Mouse (Mus musculus): ENCODE measurements around the gene Dpp7. TPM values are rescaled to one million over a fixed set of nuclear protein-coding genes. Genes with fewer than 3 reads are reported as not detected.

Dpp7 gene
- polyA plus RNA-seq, 1 experiment from 2014 or later = 25.5 TPM

GRCm38 (mm10) chr2:25333569-25333968, 22.6 kb downstream of the Dpp7 start:
- H3K9ac ChIP-seq = peak overlapping the region; percentile 67; the same call in 1 of the 2 replicates
- ATAC-seq (ENCODE audit: insufficient number of reproducible peaks, low FRiP score, low TSS enrichment, low read depth) = no peak
- no peaks in the 10 kb centered on the region for H3K27me3 ChIP-seq
- H3K36me3 ChIP-seq = peaks cover 47% of the 10 kb centered on the region
- no peak overlapping the region for H3K27ac ChIP-seq (replicated peaks)
- H3K4me2 ChIP-seq (replicated peaks) = peak overlapping the region; percentile 81
- no peaks in the 10 kb centered on the region for H3K9me3 ChIP-seq (replicated peaks)
- 76% methylated on average over 2 of the region's 2 CpGs for WGBS
- H3K4me3 ChIP-seq (replicated peaks) = peak overlapping the region; percentile 93
- peaks cover 20% of the 10 kb centered on the region for H3K4me1 ChIP-seq

GRCm38 (mm10) chr2:25332286-25333160, 23.6 kb downstream of the Dpp7 start, which contains the start of gene Man1b1:
Gene Man1b1, plus strand, starts transcription at chr2:25332338.
- no peaks in the 10 kb centered on the region for H3K9me3 ChIP-seq (replicated peaks)
- peak within 1 kb of the TSS; percentile 90 for H3K27ac ChIP-seq (replicated peaks)
- no peaks in the 10 kb centered on the region for H3K27me3 ChIP-seq
- under 1% methylated on average over 78 of the region's 78 CpGs for WGBS
- H3K9ac ChIP-seq = peak within 1 kb of the TSS; percentile 90
- H3K4me3 ChIP-seq (replicated peaks) = peak within 1 kb of the TSS; percentile 93
- peak within 1 kb of the TSS; percentile 81 for H3K4me2 ChIP-seq (replicated peaks)
- H3K36me3 ChIP-seq = peaks cover 37% of the 10 kb centered on the region
- ATAC-seq (ENCODE audit: insufficient number of reproducible peaks, low FRiP score, low TSS enrichment, low read depth) = peak; percentile 98
- H3K4me1 ChIP-seq = peaks cover 20% of the 10 kb centered on the region

GRCm38 (mm10) chr2:25331470-25331869, 24.7 kb downstream of the Dpp7 start:
- Histone ChIP-seq H3K36me3 (peaks cover 26% of the 10 kb centered on the region), H3K9ac (peak overlapping the region; percentile 90; the same call in 1 of the 2 replicates), H3K27me3 (0 out of 2 replicates have a peak, but pooled peaks cover 3% of the 10 kb centered on the region), H3K9me3 (replicated peaks) (no peaks in the 10 kb centered on the region), H3K27ac (replicated peaks) (no peak overlapping the region), H3K4me3 (replicated peaks) (peak overlapping the region; percentile 93), H3K4me1 (peaks cover 20% of the 10 kb centered on the region), H3K4me2 (replicated peaks) (peak overlapping the region; percentile 66)
- 61% methylated on average over 9 of the region's 9 CpGs for WGBS
- ATAC-seq (ENCODE audit: insufficient number of reproducible peaks, low FRiP score, low TSS enrichment, low read depth) = no peak

DNA sequence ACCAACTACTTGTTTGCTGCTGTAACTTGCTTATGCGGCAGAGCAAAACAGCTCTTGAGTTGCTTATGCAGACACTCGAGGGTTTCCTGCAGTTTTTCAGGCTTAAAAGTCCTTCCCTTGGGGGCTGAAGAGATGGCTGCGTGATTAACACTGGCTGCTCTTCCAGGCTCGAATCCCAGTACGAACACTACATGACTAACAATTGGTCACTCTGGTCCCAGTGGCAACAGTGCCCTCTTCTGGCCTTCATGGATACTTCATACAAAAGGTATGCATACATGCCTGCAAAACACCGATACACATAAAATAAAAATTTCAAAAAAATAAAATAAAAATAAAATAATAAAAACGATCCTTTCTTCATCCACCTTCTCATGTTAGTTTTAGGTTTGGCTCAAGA, 27.7 kb downstream of the Dpp7 start:
- no peak for ATAC-seq (ENCODE audit: insufficient number of reproducible peaks, low FRiP score, low TSS enrichment, low read depth)
- WGBS = 36% methylated on average over 7 of the region's 7 CpGs
- H3K4me3 ChIP-seq (replicated peaks) = no peak overlapping the region
- no peak overlapping the region for H3K9ac ChIP-seq
- no peak overlapping the region for H3K4me2 ChIP-seq (replicated peaks)
- H3K36me3 ChIP-seq = no peaks in the 10 kb centered on the region
- H3K4me1 ChIP-seq = peaks cover 12% of the 10 kb centered on the region
- H3K27me3 ChIP-seq = 0 out of 2 replicates have a peak, but pooled peaks cover 3% of the 10 kb centered on the region
- no peak overlapping the region for H3K27ac ChIP-seq (replicated peaks)
- no peaks in the 10 kb centered on the region for H3K9me3 ChIP-seq (replicated peaks)

DNA sequence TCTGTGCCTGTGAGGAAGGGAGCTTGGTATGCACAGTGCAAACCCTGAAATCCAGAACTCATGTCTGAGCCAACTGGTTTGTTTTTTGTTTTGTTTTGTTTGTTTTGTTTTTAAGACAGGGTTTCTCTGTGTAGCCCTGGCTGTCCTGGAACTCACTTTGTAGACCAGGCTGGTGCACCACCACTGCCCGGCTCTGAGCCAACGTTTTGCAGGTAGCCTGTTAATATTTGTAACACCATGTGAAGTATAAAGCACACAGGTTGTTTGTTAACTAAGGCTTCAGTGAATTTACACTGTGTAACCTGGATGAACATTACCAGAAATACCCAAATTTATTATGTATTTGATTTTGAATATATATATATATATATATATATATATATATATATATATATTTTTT, 30.1 kb downstream of the Dpp7 start:
- Histone ChIP-seq H3K4me2 (replicated peaks) (no peak overlapping the region), H3K9me3 (replicated peaks) (no peaks in the 10 kb centered on the region), H3K4me1 (no peaks in the 10 kb centered on the region), H3K9ac (no peak overlapping the region), H3K4me3 (replicated peaks) (no peak overlapping the region), H3K27ac (replicated peaks) (no peak overlapping the region), H3K27me3 (peaks cover 14% of the 10 kb centered on the region; the same call in 1 of the 2 replicates), H3K36me3 (no peaks in the 10 kb centered on the region)
- ATAC-seq (ENCODE audit: insufficient number of reproducible peaks, low FRiP score, low TSS enrichment, low read depth) = no peak
- WGBS = 79% methylated on average over 2 of the region's 2 CpGs

DNA sequence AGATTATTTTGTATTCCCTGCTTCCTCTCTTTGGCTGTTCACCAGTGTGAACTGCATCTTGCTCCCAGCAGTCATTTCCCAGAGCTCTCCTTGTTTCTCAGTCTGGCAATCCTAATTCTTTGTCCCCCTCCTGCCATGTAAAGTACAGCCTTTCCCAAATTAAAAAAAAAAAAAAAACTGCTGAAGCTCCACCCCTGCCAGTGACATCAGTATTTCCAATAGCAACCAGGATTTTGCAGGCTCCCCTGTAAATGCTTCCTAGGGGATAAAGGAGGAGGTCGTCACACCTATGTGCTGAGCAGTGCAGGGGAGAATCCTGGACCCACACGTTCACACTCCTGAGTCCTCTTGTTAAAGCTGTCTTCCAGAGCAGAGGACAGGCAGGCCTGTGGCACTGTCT, 36.1 kb downstream of the Dpp7 start:
- ATAC-seq (ENCODE audit: insufficient number of reproducible peaks, low FRiP score, low TSS enrichment, low read depth) = no peak
- H3K9me3 ChIP-seq (replicated peaks) = no peaks in the 10 kb centered on the region
- H3K36me3 ChIP-seq = no peaks in the 10 kb centered on the region
- peaks cover 60% of the 10 kb centered on the region for H3K27me3 ChIP-seq
- no peak overlapping the region for H3K4me3 ChIP-seq (replicated peaks)
- peaks cover 10% of the 10 kb centered on the region for H3K4me1 ChIP-seq
- no peak overlapping the region for H3K4me2 ChIP-seq (replicated peaks)
- no peak overlapping the region for H3K27ac ChIP-seq (replicated peaks)
- H3K9ac ChIP-seq = no peak overlapping the region
- WGBS = 34% methylated on average over 2 of the region's 2 CpGs

GRCm38 (mm10) chr2:25318971-25319773, 37.0 kb downstream of the Dpp7 start, which contains the start of gene Grin1:
Gene Grin1, minus strand, starts transcription at chr2:25319187.
- H3K4me2 ChIP-seq (replicated peaks) = peak within 1 kb of the TSS; percentile 62
- 0 out of 2 replicates have a peak, but pooled peaks have one; percentile 40 for ATAC-seq (ENCODE audit: insufficient number of reproducible peaks, low FRiP score, low TSS enrichment, low read depth)
- H3K36me3 ChIP-seq = no peaks in the 10 kb centered on the region
- H3K27me3 ChIP-seq = peaks cover 69% of the 10 kb centered on the region
- H3K4me3 ChIP-seq (replicated peaks) = peak within 1 kb of the TSS; percentile 34
- H3K4me1 ChIP-seq = peaks cover 10% of the 10 kb centered on the region
- WGBS = 9% methylated on average over 58 of the region's 58 CpGs
- no peak within 1 kb of the TSS for H3K9ac ChIP-seq
- no peaks in the 10 kb centered on the region for H3K9me3 ChIP-seq (replicated peaks)
- H3K27ac ChIP-seq (replicated peaks) = no peak within 1 kb of the TSS

- ATAC-seq (ENCODE audit: insufficient number of reproducible peaks, low FRiP score, low TSS enrichment, low read depth) = no peak
- WGBS = 6% methylated on average over 31 of the region's 31 CpGs
- no peaks in the 10 kb centered on the region for H3K36me3 ChIP-seq
- H3K27ac ChIP-seq (replicated peaks) = no peak overlapping the region
- H3K27me3 ChIP-seq = peaks cover 78% of the 10 kb centered on the region
- peak overlapping the region; percentile 34 for H3K4me3 ChIP-seq (replicated peaks)
- peaks cover 10% of the 10 kb centered on the region for H3K4me1 ChIP-seq
- no peak overlapping the region for H3K9ac ChIP-seq
- H3K9me3 ChIP-seq (replicated peaks) = no peaks in the 10 kb centered on the region
- peak overlapping the region; percentile 62 for H3K4me2 ChIP-seq (replicated peaks)
These were observed 37.8 kb downstream of the Dpp7 start for GRCm38 (mm10) chr2:25318119-25318966.

- Histone ChIP-seq H3K36me3 (no peaks in the 10 kb centered on the region), H3K4me1 (no peaks in the 10 kb centered on the region), H3K9ac (no peak overlapping the region), H3K4me3 (replicated peaks) (no peak overlapping the region), H3K27ac (replicated peaks) (no peak overlapping the region), H3K27me3 (peaks cover 82% of the 10 kb centered on the region), H3K9me3 (replicated peaks) (no peaks in the 10 kb centered on the region), H3K4me2 (replicated peaks) (no peak overlapping the region)
- 5% methylated on average over 11 of the region's 11 CpGs for WGBS
- no peak for ATAC-seq (ENCODE audit: insufficient number of reproducible peaks, low FRiP score, low TSS enrichment, low read depth)
These were observed 44.7 kb downstream of the Dpp7 start for GRCm38 (mm10) chr2:25311491-25311891.

DNA sequence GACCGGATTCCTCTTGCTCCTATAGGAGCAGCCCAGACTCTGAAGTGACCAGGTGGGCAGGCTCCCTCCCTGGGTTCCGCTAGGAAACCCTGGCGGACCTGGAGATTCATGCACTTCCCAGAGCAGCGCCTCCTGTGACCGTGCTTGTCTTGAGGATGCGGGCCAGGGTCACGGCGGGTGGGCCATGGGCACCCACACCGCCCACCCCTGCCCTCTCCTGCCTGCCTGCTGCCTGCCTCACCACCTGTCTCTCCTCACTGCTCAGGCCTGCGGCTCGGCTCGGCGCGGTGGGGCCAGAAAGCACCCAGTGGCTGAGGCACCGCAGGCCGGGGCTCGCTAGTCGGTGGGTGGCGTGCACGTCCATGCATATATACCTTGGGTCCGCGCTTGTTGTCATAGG, 45.2 kb downstream of the Dpp7 start:
- Histone ChIP-seq H3K36me3 (no peaks in the 10 kb centered on the region), H3K4me1 (no peaks in the 10 kb centered on the region), H3K4me2 (replicated peaks) (no peak overlapping the region), H3K27me3 (peaks cover 81% of the 10 kb centered on the region), H3K9ac (no peak overlapping the region), H3K9me3 (replicated peaks) (no peaks in the 10 kb centered on the region), H3K4me3 (replicated peaks) (no peak overlapping the region), H3K27ac (replicated peaks) (no peak overlapping the region)
- 2% methylated on average over 22 of the region's 22 CpGs for WGBS
- ATAC-seq (ENCODE audit: insufficient number of reproducible peaks, low FRiP score, low TSS enrichment, low read depth) = no peak
